Mouse (Mus musculus) heart, embryonic 12.5 days (tissue): ENCODE measurements around the gene Uvrag. TPM values are rescaled to one million over a fixed set of nuclear protein-coding genes. Genes with fewer than 3 reads are reported as not detected.

Experiments used
- ATAC-seq: fragments of 200-750 bp; cut with Nextera tagmentation; 2 replicates; pipeline ENCODE4 v1.8.0; 2017; ENCODE audit warnings: moderate TSS enrichment, moderate library complexity; ENCODE audit not compliant: insufficient number of reproducible peaks, low FRiP score
- H3K27ac ChIP-seq: fragments of 300-500 bp; sonication (generic); 2 replicates; pipeline ENCODE4 v1.5.1; 2016; ENCODE audit warnings: mild to moderate bottlenecking, moderate library complexity; ENCODE audit not compliant: poor library complexity, severe bottlenecking
- H3K27me3 ChIP-seq: fragments of 300-500 bp; sonication (generic); replicated peaks from 2 replicates; pipeline ENCODE4 v1.6.1; 2016; ENCODE audit warnings: mild to moderate bottlenecking, moderate library complexity
- H3K36me3 ChIP-seq: fragments of 300-500 bp; sonication (generic); 2 replicates; pipeline ENCODE4 v1.6.1; 2016; ENCODE audit warnings: mild to moderate bottlenecking, moderate library complexity
- H3K4me1 ChIP-seq: fragments of 300-500 bp; sonication (generic); replicated peaks from 2 replicates; pipeline ENCODE4 v1.6.1; 2016; ENCODE audit warnings: mild to moderate bottlenecking
- H3K4me2 ChIP-seq: fragments of 300-500 bp; sonication (generic); 2 replicates; pipeline ENCODE4 v1.6.1; 2016; ENCODE audit warnings: mild to moderate bottlenecking, moderate library complexity
- H3K4me3 ChIP-seq: fragments of 300-500 bp; sonication (generic); 2 replicates; pipeline ENCODE4 v1.5.1; 2016; ENCODE audit warnings: mild to moderate bottlenecking
- H3K9ac ChIP-seq: fragments of 300-500 bp; sonication (generic); 2 replicates; pipeline ENCODE4 v1.6.1; 2016; ENCODE audit warnings: mild to moderate bottlenecking, moderate library complexity
- H3K9me3 ChIP-seq: fragments of 300-500 bp; sonication (generic); replicated peaks from 2 replicates; pipeline ENCODE4 v1.6.1; 2016; ENCODE audit warnings: mild to moderate bottlenecking, moderate library complexity
- WGBS: fragments of 180-500 bp; shearing (Covaris S2); methylation state at CpG from one replicate; pipeline ENCODE4 v1.1.7; 2016; 5-methylcytosine and 5-hydroxymethylcytosine counted together
- polyA plus RNA-seq: library from polyadenylated mRNA; unstranded; fragments of >200 nt; fragmentation: Nextera tagmentation; extraction: Ambion mirVana; gene quantifications from 2 replicates; pipeline ENCODE4 v1.2.1, GENCODE M21; 2016

Gene Uvrag
- polyA plus RNA-seq, 1 experiment from 2014 or later: 19.6 TPM

DNA sequence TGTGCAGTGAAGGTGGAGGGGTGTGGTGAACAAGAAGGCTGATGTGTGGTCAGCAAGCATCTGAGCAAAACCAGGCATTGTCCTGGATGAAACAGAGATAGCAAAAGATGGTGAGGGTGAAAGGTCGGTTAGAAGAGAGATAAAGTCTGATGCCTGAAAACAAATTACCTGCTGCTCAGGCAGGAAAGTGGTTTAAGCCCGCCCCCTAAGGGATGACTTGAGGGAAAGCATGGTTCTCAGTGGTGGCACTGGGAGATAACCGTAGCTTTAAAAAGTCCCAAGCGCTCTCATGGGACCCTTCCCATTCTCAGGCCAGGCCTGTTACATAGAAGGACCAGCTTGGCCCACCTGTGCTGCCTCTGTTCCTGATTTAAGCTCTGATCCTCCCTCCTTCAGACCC, 119.7 kb downstream of the Uvrag start:
- H3K9ac ChIP-seq: no peak overlapping the region
- H3K27me3 ChIP-seq: no peaks in the 10 kb centered on the region
- no peak for ATAC-seq

DNA sequence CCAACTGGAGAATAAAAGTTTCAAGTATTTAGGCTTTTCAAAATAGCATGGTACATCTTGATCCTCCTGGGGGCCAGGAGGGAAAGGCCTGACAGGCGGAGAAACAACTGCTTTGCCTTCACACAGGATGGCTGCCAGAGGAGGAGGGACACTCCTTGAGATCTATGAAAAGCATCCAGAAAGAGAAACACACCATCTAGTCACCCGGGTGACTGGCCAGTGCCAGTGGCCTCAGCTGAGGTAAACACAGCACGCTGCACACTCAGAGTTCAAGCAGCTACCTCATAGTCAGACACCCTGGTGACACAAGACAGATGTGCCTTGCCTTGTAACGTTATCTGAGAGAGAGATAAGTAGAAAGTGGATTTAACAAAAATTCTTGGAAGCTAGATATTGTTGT, 120.6 kb downstream of the Uvrag start:
- peaks cover 44% of the 10 kb centered on the region for H3K4me1 ChIP-seq
- 13% methylated on average over 4 of the region's 4 CpGs for WGBS
- H3K4me2 ChIP-seq: peak overlapping the region; percentile 7; the same call in 1 of the 2 replicates
- no peak overlapping the region for H3K4me3 ChIP-seq
- peak overlapping the region; percentile 66 for H3K27ac ChIP-seq
- no peaks in the 10 kb centered on the region for H3K27me3 ChIP-seq
- 0 out of 2 replicates have a peak, but pooled peaks have one; percentile 68 for ATAC-seq
- H3K9me3 ChIP-seq: no peaks in the 10 kb centered on the region; the same call in 1 of the 2 replicates
- H3K36me3 ChIP-seq: no peaks in the 10 kb centered on the region
- H3K9ac ChIP-seq: no peak overlapping the region

More for the DNA sequence above, 119.7 kb downstream of the Uvrag start:
- Histone ChIP-seq H3K9me3 (no peaks in the 10 kb centered on the region; the same call in 1 of the 2 replicates), H3K27ac (peak overlapping the region; percentile 66; the same call in 1 of the 2 replicates), H3K4me2 (no peak overlapping the region), H3K4me1 (peaks cover 47% of the 10 kb centered on the region), H3K4me3 (no peak overlapping the region), H3K36me3 (no peaks in the 10 kb centered on the region)
- 17% methylated on average over 4 of the region's 4 CpGs for WGBS

DNA sequence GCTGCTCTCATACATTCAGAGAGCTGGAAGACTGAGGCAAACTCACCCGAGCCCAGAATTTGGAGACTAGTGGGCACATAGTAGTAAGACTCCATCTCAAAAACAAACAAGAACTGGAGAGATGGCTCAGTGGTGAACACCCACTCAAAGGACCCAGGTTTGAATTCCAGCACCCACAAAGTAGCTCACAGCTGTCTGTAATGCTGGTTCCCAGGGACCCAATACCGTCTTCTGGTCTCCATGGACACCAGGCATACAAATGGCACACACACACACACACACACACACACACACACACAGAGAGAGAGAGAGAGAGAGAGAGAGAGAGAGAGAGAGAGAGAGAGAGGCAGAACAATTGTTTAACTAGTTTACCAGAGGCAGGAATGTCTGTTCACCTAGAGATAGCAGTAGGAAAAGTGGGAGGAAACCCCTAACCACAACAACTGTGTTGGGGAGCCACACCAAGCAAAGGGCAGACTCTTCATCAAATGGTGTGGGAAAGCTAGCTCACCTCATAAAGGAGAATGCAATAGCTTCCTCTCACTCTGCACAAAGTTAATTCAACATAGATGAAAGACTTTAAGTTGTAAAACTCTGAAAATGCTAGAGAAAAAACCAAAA, 123.6 kb downstream of the Uvrag start:
- Histone ChIP-seq H3K36me3 (no peaks in the 10 kb centered on the region), H3K9me3 (no peaks in the 10 kb centered on the region), H3K27ac (no peak overlapping the region), H3K9ac (no peak overlapping the region), H3K4me2 (no peak overlapping the region), H3K4me3 (no peak overlapping the region), H3K27me3 (no peaks in the 10 kb centered on the region), H3K4me1 (peaks cover 42% of the 10 kb centered on the region)
- ATAC-seq: no peak
- 60% methylated on average over 2 of the region's 2 CpGs for WGBS

DNA sequence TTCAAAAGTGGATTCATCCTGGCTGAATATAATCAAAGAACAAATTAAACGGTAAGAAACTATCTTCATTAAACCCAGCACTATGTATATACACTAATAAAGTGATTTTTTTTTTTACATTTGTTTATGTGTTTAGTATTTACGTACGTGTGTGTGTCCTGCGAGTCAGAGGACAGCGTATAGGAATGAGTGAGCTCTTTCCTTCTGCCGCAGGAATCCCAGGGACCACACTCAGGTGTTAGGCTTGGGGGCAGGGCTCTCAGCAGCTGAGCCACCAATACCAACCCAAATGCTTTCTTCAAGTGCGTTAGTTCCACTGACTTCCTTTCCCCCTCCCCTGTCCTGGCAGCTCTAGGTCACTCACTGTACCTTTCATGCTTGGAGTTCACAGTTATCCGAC, 125.0 kb downstream of the Uvrag start:
- Histone ChIP-seq H3K27me3 (no peaks in the 10 kb centered on the region), H3K9ac (no peak overlapping the region), H3K9me3 (no peaks in the 10 kb centered on the region), H3K4me1 (peaks cover 35% of the 10 kb centered on the region), H3K4me2 (no peak overlapping the region), H3K4me3 (no peak overlapping the region), H3K27ac (no peak overlapping the region), H3K36me3 (no peaks in the 10 kb centered on the region)
- WGBS: 69% methylated on average over 8 of the region's 8 CpGs
- no peak for ATAC-seq

DNA sequence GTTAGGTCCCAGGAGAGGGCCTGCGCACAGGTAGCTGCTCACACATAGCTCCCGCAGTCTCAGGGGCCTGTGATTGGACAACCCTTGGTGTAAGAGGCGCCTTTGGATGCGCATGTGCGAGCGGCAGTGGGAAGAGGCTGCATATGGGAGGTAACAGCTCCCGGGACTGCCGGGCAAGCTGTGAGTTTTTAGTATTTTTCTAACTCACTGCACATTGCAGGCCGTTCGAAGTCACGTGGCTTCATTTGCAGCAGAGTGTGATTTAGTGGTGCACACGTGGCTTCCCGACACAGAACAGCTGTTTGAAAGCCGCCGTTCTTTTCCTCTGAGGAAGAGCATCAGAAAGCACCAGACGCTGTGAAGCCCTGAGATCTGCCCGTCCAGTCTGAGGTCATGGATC, 125.5 kb downstream of the Uvrag start:
- Histone ChIP-seq H3K9me3 (no peaks in the 10 kb centered on the region), H3K4me3 (no peak overlapping the region), H3K27me3 (no peaks in the 10 kb centered on the region), H3K4me1 (peaks cover 31% of the 10 kb centered on the region), H3K4me2 (no peak overlapping the region), H3K9ac (no peak overlapping the region), H3K27ac (no peak overlapping the region), H3K36me3 (no peaks in the 10 kb centered on the region)
- no peak for ATAC-seq
- 73% methylated on average over 17 of the region's 17 CpGs for WGBS

DNA sequence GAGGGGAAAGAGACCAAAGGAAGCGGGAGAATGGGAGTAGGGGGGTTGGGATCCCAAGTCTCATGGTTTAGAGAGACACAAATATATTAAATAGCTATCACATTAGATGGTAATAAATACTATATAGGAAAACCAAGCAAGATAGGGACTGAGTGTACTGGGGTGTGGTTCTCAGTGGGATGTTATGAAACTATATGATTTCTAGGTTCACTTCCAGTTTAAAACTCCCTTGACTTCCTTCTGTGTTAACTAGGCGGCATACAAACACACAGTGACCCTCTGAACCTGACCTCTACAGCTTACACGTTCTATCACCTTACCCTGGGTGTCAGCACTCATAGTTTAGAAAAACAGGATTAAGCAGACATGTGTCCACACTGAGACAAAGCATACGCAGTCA, 126.3 kb downstream of the Uvrag start:
- Histone ChIP-seq H3K9ac (no peak overlapping the region), H3K36me3 (no peaks in the 10 kb centered on the region), H3K4me2 (no peak overlapping the region), H3K27me3 (no peaks in the 10 kb centered on the region), H3K9me3 (no peaks in the 10 kb centered on the region), H3K4me1 (peaks cover 23% of the 10 kb centered on the region), H3K27ac (no peak overlapping the region), H3K4me3 (no peak overlapping the region)
- no peak for ATAC-seq
- 48% methylated on average over 4 of the region's 4 CpGs for WGBS

DNA sequence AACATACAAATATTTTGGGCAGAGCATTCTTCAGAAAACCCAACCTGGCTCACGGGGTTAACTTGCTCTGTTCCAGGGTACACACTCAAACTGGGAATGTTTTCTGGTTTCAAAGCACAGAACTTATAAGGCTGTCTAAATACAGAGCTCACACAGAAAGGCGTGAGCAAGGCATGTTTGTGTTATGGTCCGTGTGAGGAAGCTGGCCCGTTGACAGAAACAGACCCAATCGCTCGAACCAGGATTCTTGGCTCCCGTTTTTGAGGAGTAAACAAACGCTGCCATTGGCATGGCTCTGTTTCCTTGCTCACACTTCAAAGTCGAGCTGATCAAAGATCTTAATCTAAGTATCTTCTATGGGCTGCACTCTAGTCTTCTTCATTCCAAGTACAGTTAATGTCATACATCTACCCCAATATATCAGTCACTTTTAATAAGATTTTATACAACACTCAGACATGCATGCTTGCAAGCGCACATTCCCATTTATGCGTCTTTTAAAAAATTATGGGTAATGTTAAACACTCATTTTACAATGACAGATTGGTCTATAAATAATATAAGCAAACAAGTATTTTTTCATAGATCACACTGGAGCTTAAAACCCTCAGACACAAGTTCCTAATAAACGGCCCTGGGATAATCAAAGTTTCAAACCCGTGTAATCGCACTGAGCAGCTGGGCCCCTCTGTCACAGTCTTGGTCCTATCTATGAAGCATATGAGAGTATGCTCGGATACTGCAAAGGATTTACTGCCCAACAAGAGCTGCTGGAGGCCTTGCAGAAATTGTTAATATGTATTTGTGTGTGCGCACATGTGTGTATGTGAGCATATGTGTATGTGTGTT, 133.2 kb downstream of the Uvrag start:
- no peak for ATAC-seq
- Histone ChIP-seq H3K4me3 (no peak overlapping the region), H3K4me1 (peaks cover 4% of the 10 kb centered on the region; the same call in 1 of the 2 replicates), H3K9me3 (no peaks in the 10 kb centered on the region), H3K4me2 (no peak overlapping the region), H3K36me3 (peaks cover 14% of the 10 kb centered on the region), H3K27me3 (no peaks in the 10 kb centered on the region), H3K27ac (no peak overlapping the region), H3K9ac (no peak overlapping the region)
- 77% methylated on average over 16 of the region's 16 CpGs for WGBS

DNA sequence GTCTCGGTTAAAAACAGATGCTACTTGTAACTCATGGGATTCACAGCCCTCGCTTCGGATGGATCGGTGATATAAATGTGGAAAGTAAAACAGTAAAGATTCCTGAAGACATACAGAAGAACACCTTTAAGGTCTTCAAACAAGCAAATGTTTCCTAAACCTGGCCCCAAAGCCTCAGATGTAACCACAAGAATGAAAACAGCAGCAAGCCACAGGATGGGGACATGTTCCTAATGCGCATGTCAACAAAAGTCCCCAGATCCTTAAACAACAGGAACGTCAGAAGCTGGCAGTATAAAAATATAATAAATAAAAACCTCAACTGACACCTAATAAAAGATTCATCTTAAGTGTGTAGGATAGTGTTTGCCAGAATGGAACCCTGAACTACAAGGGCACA, 137.7 kb downstream of the Uvrag start:
- Histone ChIP-seq H3K4me3 (no peak overlapping the region), H3K36me3 (peaks cover 14% of the 10 kb centered on the region), H3K9me3 (no peaks in the 10 kb centered on the region), H3K27me3 (no peaks in the 10 kb centered on the region), H3K9ac (no peak overlapping the region), H3K4me2 (no peak overlapping the region), H3K27ac (no peak overlapping the region), H3K4me1 (0 out of 2 replicates have a peak, but pooled peaks cover 6% of the 10 kb centered on the region)
- ATAC-seq: no peak
- WGBS: 90% methylated on average over 6 of the region's 6 CpGs

DNA sequence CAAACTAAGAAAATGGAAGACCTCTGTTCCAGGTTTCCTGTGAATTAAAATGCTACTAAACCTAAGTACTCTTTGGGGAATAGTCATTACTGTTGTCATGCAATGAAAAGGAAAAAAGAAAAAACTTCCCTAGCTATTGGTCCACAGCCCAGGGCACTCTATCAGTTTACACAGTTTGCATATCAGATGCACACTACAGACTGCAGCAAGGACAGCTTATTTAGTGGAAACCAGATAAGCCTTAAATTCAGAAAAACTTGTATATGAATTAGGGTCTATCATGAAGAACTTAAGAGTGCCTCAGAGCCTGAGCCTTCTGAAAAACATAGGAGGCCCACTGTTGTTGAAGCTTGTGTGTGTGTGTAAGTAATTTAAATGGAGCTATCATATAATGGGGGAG, 142.2 kb downstream of the Uvrag start:
- Histone ChIP-seq H3K27ac (no peak overlapping the region), H3K36me3 (peaks cover 4% of the 10 kb centered on the region; the same call in 1 of the 2 replicates), H3K9me3 (no peaks in the 10 kb centered on the region), H3K4me2 (no peak overlapping the region), H3K4me1 (peaks cover 16% of the 10 kb centered on the region), H3K27me3 (no peaks in the 10 kb centered on the region), H3K4me3 (no peak overlapping the region), H3K9ac (no peak overlapping the region)
- ATAC-seq: no peak

DNA sequence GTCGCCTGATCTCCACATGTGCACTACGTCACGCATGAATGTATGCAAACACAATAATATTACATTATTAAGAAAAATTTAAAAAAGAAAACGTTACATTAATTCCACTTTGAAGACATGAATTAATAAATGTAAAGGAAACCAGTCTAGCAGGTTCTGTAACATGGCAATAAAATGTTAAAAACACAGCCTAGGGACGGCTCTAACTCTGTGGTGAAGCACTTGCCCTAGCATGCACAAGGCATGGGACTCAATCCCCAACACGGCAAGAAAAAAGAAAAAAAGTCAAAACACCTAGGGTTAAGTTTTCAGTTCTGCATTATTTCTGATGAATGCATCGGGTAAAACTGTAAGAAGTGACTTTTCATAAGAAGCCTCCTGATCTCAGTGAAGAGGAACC, 143.2 kb downstream of the Uvrag start:
- no peaks in the 10 kb centered on the region for H3K27me3 ChIP-seq
- no peaks in the 10 kb centered on the region for H3K9me3 ChIP-seq
- 91% methylated on average over 7 of the region's 7 CpGs for WGBS
- peaks cover 16% of the 10 kb centered on the region for H3K4me1 ChIP-seq
- ATAC-seq: no peak
- no peaks in the 10 kb centered on the region for H3K36me3 ChIP-seq
- no peak overlapping the region for H3K9ac ChIP-seq
- no peak overlapping the region for H3K4me2 ChIP-seq
- no peak overlapping the region for H3K27ac ChIP-seq
- H3K4me3 ChIP-seq: no peak overlapping the region

DNA sequence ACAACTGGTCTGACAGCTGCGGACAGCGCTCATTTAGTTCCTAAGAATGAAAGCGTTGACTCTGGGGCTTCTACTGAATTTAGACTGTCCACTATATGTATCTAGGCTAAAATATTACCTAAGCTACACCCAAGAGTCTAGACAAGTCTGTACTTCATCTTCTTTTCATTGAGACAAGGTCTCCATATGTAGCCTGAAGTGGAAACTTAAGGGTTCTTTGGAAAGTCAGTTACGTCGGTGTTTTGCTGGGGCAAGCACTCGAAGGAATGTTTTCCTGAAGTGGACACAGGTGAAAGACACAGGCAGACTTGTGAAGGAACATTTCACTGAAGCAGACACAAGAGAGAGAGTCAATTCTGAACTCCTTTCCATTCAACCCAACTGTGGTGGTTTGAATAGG, 144.2 kb downstream of the Uvrag start:
- H3K27me3 ChIP-seq: no peaks in the 10 kb centered on the region
- H3K4me1 ChIP-seq: peaks cover 18% of the 10 kb centered on the region
- ATAC-seq: no peak
- peaks cover under 1% of the 10 kb centered on the region; the same call in 1 of the 2 replicates for H3K36me3 ChIP-seq
- no peaks in the 10 kb centered on the region for H3K9me3 ChIP-seq
- 88% methylated on average over 6 of the region's 6 CpGs for WGBS
- H3K9ac ChIP-seq: no peak overlapping the region
- H3K27ac ChIP-seq: no peak overlapping the region
- H3K4me3 ChIP-seq: no peak overlapping the region
- no peak overlapping the region for H3K4me2 ChIP-seq
